Mouse (Mus musculus) right cerebral cortex, postnatal 14 days (tissue): ENCODE measurements around the gene Tubb2a.

Experiments used
- DNase-seq: peaks from one replicate; pipeline ENCODE4 v3.0.0; 2022

Tubb2a gene

DNA sequence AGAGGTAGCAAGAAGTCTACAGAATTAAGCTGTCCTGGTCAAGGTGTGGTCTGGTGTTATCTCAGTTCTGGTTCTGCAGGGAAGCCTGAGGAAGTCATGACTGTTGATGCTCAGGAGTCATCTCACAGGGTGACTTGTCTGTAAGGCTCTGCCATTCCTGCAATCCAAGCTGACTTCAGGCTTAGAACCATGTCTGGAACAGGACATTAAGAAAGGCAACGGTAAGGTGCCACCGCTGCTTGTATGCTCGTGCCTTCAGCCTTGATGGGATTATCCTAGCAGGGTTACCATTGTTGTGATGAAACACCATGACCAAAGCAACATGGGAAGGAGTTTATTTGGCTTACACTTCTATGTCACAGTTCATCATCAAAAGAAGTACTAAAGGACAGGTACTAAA lies 30.3 kb downstream of the Tubb2a start:
- DNase-seq = no peak

DNA sequence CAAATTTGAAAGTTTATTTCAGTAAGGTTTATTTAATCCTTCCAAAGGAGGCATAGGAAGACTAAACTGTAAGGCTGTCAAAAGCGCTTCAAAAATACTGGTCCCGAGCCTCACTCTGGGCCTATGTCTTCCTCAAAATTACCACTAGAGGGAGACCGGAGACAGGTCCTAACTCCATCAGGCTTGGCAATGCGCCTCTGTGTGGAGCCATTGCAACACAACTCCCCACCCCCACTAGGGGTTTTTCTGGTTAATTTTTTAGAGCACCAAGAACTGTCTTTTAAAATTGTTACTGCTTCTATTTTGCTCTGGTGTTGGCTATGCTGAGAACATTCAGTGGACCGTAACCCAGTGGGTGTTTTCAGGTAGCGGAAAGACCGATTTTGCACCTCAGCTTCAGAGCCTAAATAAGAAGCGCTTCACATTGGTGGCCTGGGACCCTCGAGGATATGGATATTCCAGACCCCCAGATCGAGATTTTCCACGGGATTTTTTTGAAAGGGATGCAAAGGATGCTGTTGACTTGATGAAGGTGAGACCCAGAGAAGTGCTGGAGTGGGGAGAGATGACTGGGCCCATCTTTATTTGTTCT lies 31.3 kb downstream of the Tubb2a start:
- DNase-seq = peak; percentile 86

DNA sequence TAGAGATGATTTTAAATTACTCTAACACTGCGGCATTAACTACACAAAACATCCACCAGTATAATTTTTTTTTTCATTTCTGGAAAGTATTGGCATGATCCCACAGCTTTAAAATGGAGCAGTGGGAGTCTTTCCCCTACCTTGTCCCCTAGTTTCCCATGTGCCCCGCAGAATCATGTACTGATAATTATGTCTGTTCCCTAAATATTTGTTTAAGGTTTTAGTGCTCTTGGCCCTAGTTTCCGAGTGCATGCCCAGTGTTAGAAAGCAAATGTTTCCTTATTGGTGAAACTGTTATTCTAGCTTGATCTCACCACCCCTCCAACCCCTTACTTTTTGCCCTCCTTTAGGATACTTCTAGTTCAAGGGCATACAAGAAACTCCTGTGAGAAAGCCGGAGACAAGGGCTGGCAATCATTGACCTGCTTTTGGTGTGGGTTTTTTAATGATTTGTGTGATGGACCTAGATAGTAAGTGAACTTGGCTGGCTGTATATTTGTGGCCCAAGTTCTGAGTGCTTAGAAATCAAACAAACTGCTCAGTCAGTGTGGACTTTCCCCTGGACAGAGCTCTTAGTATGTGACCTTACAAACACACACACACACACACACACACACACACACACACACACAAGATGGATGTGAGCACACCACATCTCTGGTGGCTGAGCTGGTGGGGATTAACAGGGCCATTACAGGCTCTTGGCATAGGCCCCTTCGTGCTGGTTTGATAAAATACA lies 32.1 kb downstream of the Tubb2a start:
- DNase-seq = no peak

DNA sequence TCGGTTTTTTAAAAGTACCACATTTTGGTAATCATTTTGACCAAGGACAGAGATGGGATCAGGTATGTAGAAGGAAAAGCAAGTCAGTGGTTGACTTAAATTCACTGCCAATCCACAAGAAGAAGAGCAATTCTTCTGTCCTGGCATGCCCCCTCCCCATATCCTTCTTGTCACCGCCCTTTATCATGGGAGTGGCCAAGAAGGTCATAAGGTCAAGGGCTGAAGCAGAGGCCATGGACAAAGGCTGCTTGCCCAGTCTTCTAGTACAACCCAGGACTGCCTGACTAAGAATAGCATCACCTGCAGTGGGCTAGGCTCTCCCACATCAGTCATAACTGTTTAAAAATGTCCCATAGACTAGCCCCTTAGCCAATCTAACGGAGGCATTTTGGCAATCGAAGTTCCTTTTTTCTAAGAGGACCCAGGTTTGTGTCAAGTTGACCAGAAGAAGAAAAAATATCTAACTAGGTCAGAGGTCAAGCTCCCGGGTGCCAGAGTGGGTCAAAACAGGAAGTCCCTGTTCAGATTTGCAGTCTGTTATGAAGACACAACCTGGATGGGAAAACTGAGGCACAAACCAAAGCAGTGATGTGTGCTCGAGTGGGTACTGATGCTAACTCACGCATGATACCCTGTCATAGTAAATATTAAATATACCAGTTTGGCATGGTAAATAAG lies 34.0 kb downstream of the Tubb2a start:
- DNase-seq = no peak

DNA sequence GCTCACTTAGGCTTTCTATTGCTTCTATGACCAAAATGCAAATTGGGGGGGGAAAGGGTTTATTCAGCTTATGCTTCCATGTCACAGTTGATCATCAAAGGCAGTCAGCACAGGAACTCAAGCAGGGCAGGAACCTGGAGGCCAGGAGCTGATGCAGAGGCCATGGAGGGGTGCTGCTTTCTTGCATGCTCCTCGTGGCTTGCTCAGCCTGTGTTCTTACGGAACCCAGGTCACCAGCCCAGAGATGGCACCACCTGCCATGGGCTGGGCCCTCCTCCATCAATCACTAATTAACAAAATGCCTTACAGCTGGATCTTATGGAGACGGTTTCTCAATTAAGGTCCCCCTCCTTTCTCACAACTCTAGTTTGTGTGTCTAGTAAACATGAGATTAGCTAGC lies 37.7 kb downstream of the Tubb2a start:
- DNase-seq = no peak

DNA sequence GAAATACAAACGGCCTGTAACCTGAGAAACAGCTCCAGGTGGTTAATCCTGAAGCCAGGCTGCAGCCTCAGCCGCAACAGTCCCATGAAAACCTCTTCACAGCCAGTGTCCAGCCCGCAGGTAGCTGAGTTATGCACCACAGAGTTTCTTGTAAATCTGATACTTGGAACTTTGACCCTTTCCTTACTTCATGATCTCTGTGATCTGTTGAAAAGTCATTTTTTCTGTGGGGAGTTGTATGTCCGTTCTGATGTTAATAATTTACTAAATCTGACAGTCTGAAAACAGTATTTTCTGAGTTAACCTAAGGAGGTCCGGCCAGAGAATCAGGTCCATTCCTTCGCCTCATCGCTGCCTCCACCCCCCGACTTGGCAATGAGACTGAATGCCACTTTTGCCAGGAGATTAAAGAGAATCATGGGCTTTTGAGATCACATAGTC lies 38.9 kb downstream of the Tubb2a start:
- DNase-seq = no peak

DNA sequence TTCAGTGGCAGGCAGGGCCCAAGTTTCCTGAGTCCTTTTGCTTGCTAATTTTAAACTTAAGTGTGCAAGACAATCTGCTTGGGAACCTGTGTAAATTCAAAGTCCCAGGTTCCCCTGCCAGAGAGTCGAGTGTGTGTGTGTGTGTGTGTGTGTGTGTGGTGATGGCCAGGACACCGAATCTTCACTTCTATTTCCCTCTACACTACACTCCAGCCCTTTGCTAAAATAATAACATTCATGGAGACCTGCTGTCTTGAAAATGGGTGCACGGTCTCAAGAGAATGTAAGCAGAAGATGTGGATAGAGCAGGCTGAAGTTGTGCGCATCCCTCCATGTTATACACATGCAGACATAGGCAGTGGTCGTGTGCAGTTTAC lies 39.8 kb downstream of the Tubb2a start:
- no peak for DNase-seq

DNA sequence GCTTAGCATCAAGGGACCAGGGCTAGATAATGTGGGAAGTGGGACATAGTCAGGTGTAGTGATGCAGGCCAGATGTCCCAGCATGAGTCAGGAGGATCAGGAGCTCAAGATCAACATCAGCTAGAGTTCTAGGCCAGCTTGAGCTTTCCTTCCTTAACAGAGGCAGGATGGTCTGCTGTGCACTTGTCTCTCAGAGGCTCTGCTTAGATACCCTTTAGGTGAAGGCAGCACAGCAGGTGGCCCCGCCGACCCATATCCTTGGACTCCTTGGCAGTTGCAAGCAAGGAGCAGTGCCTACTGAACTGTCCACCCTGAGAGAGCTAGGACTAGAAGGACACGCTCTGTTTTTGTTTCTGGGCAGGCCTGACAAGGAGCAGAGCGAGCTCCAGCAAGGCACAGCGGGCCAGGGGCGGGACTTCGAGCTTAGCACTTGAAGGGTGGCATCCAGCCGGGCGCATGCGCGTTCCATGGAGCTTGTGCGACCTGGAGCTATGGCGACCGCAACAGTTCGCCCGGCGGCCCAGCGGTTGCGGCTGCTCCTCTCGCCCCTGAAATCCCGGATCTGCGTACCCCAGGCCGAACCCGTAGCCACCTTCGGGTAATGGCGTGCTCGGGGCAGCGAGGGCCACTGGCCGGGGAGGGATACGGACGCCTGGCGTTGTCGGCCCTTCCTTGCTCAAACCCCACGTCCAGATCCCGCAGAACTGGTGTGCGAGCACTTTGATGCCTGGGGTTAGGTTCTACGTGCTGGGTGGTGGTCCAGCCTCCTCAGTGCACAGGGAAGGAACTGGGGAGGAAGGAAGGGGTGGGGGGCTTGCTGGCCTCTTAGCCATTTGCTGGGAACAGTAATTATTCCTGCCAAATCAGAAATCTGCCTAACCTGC lies 40.4 kb downstream of the Tubb2a start, which contains the start of gene Bphl:
Bphl (plus strand) TSS at position 426 of the 884 bp plus-strand sequence.
- peak; percentile 95 for DNase-seq

DNA sequence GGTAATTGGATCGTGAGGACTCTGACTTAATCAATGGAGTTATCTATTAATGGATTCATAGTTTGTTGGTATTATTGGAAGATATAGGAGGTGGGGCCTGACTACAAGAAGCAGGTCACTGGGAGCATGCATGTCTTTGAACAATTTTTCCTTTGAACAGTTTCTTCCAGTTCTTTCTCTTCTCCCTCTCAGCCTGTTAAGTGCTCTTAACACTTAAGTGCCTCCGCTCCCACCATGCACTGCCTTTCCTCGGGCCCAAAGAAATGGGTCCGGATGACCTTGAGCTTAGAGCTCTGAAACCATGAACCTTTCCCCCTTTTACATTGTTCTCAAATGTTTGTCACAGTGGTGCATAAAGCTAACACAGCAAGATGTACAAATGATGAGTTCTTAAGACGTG lies 41.1 kb downstream of the Tubb2a start:
- DNase-seq = no peak

DNA sequence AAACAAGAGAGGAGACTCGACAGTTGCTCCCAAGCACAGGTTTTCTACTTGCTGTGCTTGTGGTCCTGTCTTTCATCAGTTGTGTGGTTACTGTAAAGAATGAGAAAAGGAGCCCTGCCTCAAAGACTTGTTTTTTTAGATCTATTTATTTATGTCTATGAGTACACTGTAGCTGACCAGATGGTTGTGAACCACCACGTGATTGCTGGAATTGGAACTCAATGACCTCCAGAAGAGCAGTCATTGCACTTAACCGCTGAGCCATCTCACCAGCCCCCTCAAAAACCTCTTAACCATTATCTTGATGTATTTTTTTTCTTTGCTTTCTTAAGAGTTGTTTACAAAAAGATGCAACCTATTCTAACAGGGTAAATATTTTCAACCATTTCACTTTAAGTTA lies 42.4 kb downstream of the Tubb2a start:
- no peak for DNase-seq

DNA sequence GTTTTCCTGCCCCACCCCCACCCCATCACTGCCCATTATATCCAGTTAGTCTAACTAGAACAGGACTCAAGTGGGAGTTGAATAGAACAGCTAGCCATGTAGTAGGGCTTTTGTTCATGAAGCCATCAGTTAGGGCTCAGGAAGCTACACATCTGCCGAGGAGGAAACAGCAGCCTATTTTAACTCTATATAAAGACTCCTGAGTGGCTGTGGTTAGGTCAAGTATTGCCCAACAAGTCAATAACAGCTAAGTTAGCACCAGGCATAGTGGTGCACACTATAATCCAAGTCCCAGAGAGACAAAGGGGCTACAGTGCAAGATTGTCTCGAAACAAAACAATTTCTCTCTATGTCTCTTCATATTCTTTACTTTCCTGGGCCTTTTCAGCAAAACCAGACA lies 45.8 kb downstream of the Tubb2a start:
- no peak for DNase-seq
